Mouse (Mus musculus): Measurements from ENCODE around the gene Nfkbil1. TPM values are rescaled to one million over a fixed set of nuclear protein-coding genes. Genes with fewer than 3 reads are reported as not detected.

Nfkbil1 gene
- polyA plus RNA-seq, 1 experiment = 27.9 TPM

GRCm38 (mm10) chr17:35269653-35270347 lies 34.2 kb upstream of the Nfkbil1 start:
- Histone ChIP-seq H3K36me3 (ENCODE audit: control insufficient read depth, insufficient read depth, low read length) (no peaks in the 10 kb centered on the region), H3K4me1 (ENCODE audit: control insufficient read depth, insufficient read depth, low read length) (peaks cover 3% of the 10 kb centered on the region), H3K27ac (ENCODE audit: control insufficient read depth, insufficient read depth, low read depth, low read length) (no peak overlapping the region), H3K27me3 (ENCODE audit: control insufficient read depth, insufficient read depth, low read length) (no peaks in the 10 kb centered on the region), H3K4me3 (ENCODE audit: control insufficient read depth, low read depth, low read length) (no peak overlapping the region)
- TF ChIP-seq POLR2A (IDR thresholded peaks at IDR 0.05; ENCODE audit: control insufficient read depth, low read depth, low read length) (no peak), CTCF (IDR thresholded peaks at IDR 0.05; ENCODE audit: control insufficient read depth, insufficient read depth, insufficient replicate concordance, low read depth, low read length) (no peak)

GRCm38 (mm10) chr17:35267399-35268086 lies 32.0 kb upstream of the Nfkbil1 start:
- Histone ChIP-seq H3K27me3 (ENCODE audit: control insufficient read depth, insufficient read depth, low read length) (no peaks in the 10 kb centered on the region), H3K36me3 (ENCODE audit: control insufficient read depth, insufficient read depth, low read length) (no peaks in the 10 kb centered on the region), H3K4me1 (ENCODE audit: control insufficient read depth, insufficient read depth, low read length) (peaks cover 2% of the 10 kb centered on the region; the same call in 1 of the 2 replicates), H3K4me3 (ENCODE audit: control insufficient read depth, low read depth, low read length) (no peak overlapping the region), H3K27ac (ENCODE audit: control insufficient read depth, insufficient read depth, low read depth, low read length) (no peak overlapping the region)
- TF ChIP-seq POLR2A (IDR thresholded peaks at IDR 0.05; ENCODE audit: control insufficient read depth, low read depth, low read length) = no peak
- TF ChIP-seq CTCF (IDR thresholded peaks at IDR 0.05; ENCODE audit: control insufficient read depth, insufficient read depth, insufficient replicate concordance, low read depth, low read length) = no peak

GRCm38 (mm10) chr17:35263523-35263883 lies 27.9 kb upstream of the Nfkbil1 start:
- no peaks in the 10 kb centered on the region for H3K27me3 ChIP-seq (ENCODE audit: control insufficient read depth, insufficient read depth, low read length)

GRCm38 (mm10) chr17:35262664-35263522 lies 27.3 kb upstream of the Nfkbil1 start, which contains the start of gene H2-D1:
Gene H2-D1, plus strand, starts transcription at chr17:35262730.
- Histone ChIP-seq H3K36me3 (ENCODE audit: control insufficient read depth, insufficient read depth, low read length) (no peaks in the 10 kb centered on the region), H3K4me1 (ENCODE audit: control insufficient read depth, insufficient read depth, low read length) (peaks cover 5% of the 10 kb centered on the region), H3K27ac (ENCODE audit: control insufficient read depth, insufficient read depth, low read depth, low read length) (no peak within 1 kb of the TSS), H3K27me3 (ENCODE audit: control insufficient read depth, insufficient read depth, low read length) (no peaks in the 10 kb centered on the region), H3K4me3 (ENCODE audit: control insufficient read depth, low read depth, low read length) (peak within 1 kb of the TSS; percentile 77)
- TF ChIP-seq POLR2A (IDR thresholded peaks at IDR 0.05; ENCODE audit: control insufficient read depth, low read depth, low read length) (peak; percentile 51; the same call in 1 of the 2 replicates), CTCF (IDR thresholded peaks at IDR 0.05; ENCODE audit: control insufficient read depth, insufficient read depth, insufficient replicate concordance, low read depth, low read length) (no peak)

More at GRCm38 (mm10) chr17:35263523-35263883, 27.9 kb upstream of the Nfkbil1 start:
- no peak for TF ChIP-seq POLR2A (IDR thresholded peaks at IDR 0.05; ENCODE audit: control insufficient read depth, low read depth, low read length)
- no peak for TF ChIP-seq CTCF (IDR thresholded peaks at IDR 0.05; ENCODE audit: control insufficient read depth, insufficient read depth, insufficient replicate concordance, low read depth, low read length)
- Histone ChIP-seq H3K27ac (ENCODE audit: control insufficient read depth, insufficient read depth, low read depth, low read length) (no peak overlapping the region), H3K4me1 (ENCODE audit: control insufficient read depth, insufficient read depth, low read length) (peaks cover 5% of the 10 kb centered on the region; the same call in 1 of the 2 replicates), H3K4me3 (ENCODE audit: control insufficient read depth, low read depth, low read length) (peak overlapping the region; percentile 77), H3K36me3 (ENCODE audit: control insufficient read depth, insufficient read depth, low read length) (no peaks in the 10 kb centered on the region)

GRCm38 (mm10) chr17:35261651-35262050 lies 26.1 kb upstream of the Nfkbil1 start:
- TF ChIP-seq POLR2A (IDR thresholded peaks at IDR 0.05; ENCODE audit: control insufficient read depth, low read depth, low read length) (no peak), CTCF (IDR thresholded peaks at IDR 0.05; ENCODE audit: control insufficient read depth, insufficient read depth, insufficient replicate concordance, low read depth, low read length) (no peak)
- Histone ChIP-seq H3K36me3 (ENCODE audit: control insufficient read depth, insufficient read depth, low read length) (no peaks in the 10 kb centered on the region), H3K27me3 (ENCODE audit: control insufficient read depth, insufficient read depth, low read length) (no peaks in the 10 kb centered on the region), H3K27ac (ENCODE audit: control insufficient read depth, insufficient read depth, low read depth, low read length) (no peak overlapping the region), H3K4me3 (ENCODE audit: control insufficient read depth, low read depth, low read length) (no peak overlapping the region), H3K4me1 (ENCODE audit: control insufficient read depth, insufficient read depth, low read length) (peaks cover 5% of the 10 kb centered on the region)

GRCm38 (mm10) chr17:35259621-35260020 lies 24.0 kb upstream of the Nfkbil1 start:
- Histone ChIP-seq H3K36me3 (ENCODE audit: control insufficient read depth, insufficient read depth, low read length) (no peaks in the 10 kb centered on the region), H3K4me3 (ENCODE audit: control insufficient read depth, low read depth, low read length) (no peak overlapping the region), H3K4me1 (ENCODE audit: control insufficient read depth, insufficient read depth, low read length) (peaks cover 5% of the 10 kb centered on the region), H3K27ac (ENCODE audit: control insufficient read depth, insufficient read depth, low read depth, low read length) (no peak overlapping the region), H3K27me3 (ENCODE audit: control insufficient read depth, insufficient read depth, low read length) (no peaks in the 10 kb centered on the region)
- TF ChIP-seq POLR2A (IDR thresholded peaks at IDR 0.05; ENCODE audit: control insufficient read depth, low read depth, low read length) = no peak
- TF ChIP-seq CTCF (IDR thresholded peaks at IDR 0.05; ENCODE audit: control insufficient read depth, insufficient read depth, insufficient replicate concordance, low read depth, low read length) = no peak
